Mouse (Mus musculus) large intestine, adult 2 months (tissue): ENCODE measurements around the gene Cox19. TPM values are rescaled to one million over a fixed set of nuclear protein-coding genes. Genes with fewer than 3 reads are reported as not detected.
"Not testable (repeated sequence)": the region's sequence is repeated elsewhere in the genome, so short reads cannot be mapped to it uniquely, and the experiment has no call there.

Experiments used
- DNase-seq: peaks from one replicate; pipeline ENCODE4 v3.0.0-alpha.2; 2012; ENCODE audit warnings: low read depth, low spot score
- WGBS: fragments of 180-500 bp; shearing (Covaris S2); methylation state at CpG from one replicate; pipeline ENCODE4 v1.1.7; 2018; 5-methylcytosine and 5-hydroxymethylcytosine counted together
- polyA plus RNA-seq: library from polyadenylated mRNA; depleted of rRNA; stranded (reverse); fragments of >200 nt; gene quantifications from 2 replicates; pipeline ENCODE4 v1.2.3, GENCODE M21; 2012; rRNA removed

The Cox19 gene
- polyA plus RNA-seq: 98.4 and 111 TPM in 2 replicates

- 17% methylated on average over 5 of the region's 5 CpGs for WGBS
- no peak for DNase-seq
Measured at GRCm38 (mm10) chr5:139351134-139351533, at the start of gene Cox19. Cox19 (minus strand) TSS chr5:139351418.

GRCm38 (mm10) chr5:139399991-139400390 is 48.8 kb upstream of the Cox19 start:
- WGBS: 88% methylated on average over 14 of the region's 14 CpGs
- no peak for DNase-seq

GRCm38 (mm10) chr5:139398786-139399185 is 47.6 kb upstream of the Cox19 start:
- DNase-seq: no peak
- 64% methylated on average over 5 of the region's 5 CpGs for WGBS

DNA sequence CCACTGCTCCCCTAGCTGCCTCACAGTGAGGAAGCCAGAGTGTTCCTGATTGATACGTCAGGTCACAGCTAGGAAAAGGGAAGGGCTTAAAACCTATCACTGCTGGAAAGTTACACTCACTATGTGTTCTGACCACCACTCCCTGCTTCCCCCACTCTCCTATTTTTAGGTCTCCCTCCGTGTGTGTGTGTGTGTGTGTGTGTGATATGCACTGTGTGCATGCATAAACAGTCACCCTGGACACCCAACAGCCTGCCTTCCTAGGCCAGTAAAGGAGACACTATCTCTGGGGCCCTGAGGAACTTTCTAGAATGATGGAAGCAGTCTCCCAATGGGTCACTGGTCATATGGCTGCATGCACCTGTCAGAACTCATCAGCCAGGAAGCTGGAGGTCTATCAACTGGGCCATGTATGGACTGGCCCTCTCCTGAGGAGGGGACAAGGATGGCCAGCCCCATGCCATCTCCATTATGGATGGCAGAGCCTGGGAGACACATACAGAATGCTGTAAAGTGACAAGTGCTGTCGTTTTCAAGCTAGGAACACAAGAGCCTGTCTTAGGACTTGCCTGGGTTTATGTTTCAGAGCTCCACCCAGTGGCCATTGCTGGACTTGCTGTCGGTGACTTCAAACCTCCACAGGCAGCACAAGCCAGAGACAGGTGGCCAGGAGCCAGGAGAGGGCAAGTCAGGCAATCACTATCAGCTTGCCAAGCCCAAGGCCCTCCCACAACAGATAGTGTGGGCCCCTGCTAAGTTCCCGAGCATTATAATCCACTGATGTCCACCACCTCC is 46.9 kb upstream of the Cox19 start:
- DNase-seq: peak; percentile 89
- 34% methylated on average over 5 of the region's 5 CpGs for WGBS

DNA sequence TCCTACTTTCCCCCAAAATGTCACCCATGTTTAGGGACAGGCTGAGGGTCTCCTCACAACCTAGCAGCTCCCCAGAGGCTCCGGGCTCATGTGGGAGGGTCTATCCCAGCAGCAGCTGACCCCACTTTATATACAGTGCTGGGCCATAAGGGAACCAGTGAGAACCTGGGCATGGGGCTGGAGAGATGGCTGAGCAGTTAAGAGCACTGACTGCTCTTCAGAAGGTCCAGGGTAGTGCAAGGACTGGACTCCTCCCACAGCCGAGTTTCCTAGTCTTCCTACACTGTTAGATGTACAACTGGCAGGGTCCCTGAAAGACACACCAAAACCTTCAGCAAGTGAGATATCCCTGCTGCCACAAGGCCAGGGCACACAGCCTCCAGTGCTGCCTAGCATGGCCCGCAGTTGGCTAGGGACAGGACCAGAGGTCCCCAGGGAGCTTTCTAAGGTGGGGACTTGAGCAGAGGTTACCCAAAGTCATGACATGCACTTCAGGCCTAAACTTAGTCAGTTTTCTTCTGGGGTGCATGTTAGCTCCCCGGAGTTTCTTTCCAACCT is 46.2 kb upstream of the Cox19 start:
- DNase-seq: no peak
- WGBS: 85% methylated on average over 4 of the region's 4 CpGs

- DNase-seq: no peak
- 85% methylated on average over 4 of the region's 4 CpGs for WGBS
Measured at GRCm38 (mm10) chr5:139395528-139395927, 44.3 kb upstream of the Cox19 start.

DNA sequence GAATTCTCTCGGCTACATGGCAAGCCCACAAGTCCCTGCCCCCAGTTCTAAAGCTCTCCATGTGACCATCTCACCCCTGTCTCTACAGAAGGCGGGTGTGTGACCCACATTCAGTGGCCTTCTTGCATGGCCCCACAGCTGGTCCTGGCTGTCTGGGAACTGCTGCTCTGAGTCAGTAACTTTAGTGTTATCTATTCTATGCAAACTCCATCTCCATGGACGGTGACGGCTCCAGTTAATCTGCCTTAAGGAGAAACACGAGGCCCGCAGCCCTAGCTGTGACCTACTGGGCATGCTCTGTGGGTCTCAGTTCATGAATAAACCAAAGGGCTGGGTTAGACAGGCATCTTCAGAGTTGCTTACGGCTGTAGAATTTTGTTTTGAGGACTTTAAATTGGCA is 43.2 kb upstream of the Cox19 start:
- no peak for DNase-seq
- 82% methylated on average over 7 of the region's 7 CpGs for WGBS

GRCm38 (mm10) chr5:139393197-139393588 is 42.0 kb upstream of the Cox19 start:
- WGBS: 92% methylated on average over 16 of the region's 16 CpGs
- DNase-seq: no peak

GRCm38 (mm10) chr5:139392219-139393196 is 41.3 kb upstream of the Cox19 start:
- no peak for DNase-seq
- WGBS: 92% methylated on average over 37 of the region's 37 CpGs

DNA sequence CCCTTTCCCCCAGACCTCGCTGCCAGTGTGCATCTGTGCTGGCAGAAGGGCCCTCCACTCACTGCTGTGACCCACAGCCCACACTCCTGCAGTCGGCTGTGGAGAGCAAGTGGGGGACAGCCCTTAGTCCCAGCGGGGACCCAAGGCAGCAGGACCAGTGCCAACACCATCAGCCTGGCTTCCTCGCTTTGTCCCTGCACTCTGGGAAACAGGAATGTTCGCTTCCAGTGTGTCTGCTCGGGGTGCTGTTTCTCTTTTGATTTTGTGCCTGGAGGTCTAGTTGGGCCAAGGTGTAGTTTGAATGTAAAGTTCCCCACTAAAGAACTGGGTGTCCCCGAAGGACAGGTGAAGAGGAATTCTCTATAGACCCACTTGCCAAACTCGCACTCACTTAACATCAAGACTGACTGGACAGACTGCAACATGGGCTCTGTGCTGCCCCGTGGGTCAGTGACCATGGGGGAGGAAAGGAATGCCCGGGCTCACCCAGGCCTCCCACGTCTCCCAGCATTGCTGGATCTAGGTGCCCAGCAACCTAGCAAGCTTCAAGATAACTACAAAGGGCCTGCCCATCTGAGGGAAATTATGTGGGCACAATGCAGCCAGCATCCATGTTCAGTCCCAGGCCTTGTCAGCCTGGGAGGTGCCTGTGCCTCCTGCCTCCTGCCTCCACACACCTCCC is 40.2 kb upstream of the Cox19 start:
- WGBS: 85% methylated on average over 11 of the region's 11 CpGs
- no peak for DNase-seq

- 86% methylated on average over 5 of the region's 5 CpGs for WGBS
- not testable (repeated sequence) for DNase-seq
Measured at GRCm38 (mm10) chr5:139390324-139391119, 39.3 kb upstream of the Cox19 start.

GRCm38 (mm10) chr5:139389676-139390061 is 38.5 kb upstream of the Cox19 start:
- 5% methylated on average over 6 of the region's 6 CpGs for WGBS
- no peak for DNase-seq

GRCm38 (mm10) chr5:139388694-139389675 is 37.8 kb upstream of the Cox19 start:
- 73% methylated on average over 17 of the region's 17 CpGs for WGBS

DNA sequence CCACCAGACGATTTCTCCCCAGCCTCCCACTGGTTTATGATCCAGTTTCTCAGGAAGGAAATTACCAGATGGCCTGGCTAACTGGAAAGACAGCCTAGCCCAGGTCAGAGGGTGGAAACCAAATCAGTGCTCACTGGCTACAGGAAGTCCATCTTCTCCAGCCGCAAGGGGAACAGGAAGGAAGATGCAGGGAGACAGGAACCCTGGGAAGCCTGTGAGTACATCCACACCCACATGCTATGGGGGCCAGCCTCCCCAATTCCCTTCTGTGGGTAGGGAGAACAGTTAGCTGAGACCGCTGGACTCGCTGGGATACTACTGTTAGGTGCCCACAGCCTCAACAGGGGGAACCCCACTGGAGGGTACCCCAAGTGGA is 37.0 kb upstream of the Cox19 start:
- DNase-seq: no peak
- 59% methylated on average over 4 of the region's 4 CpGs for WGBS

More at GRCm38 (mm10) chr5:139388694-139389675, 37.8 kb upstream of the Cox19 start:
- no peak for DNase-seq

GRCm38 (mm10) chr5:139387329-139388194 is 36.3 kb upstream of the Cox19 start:
- DNase-seq: no peak
- 84% methylated on average over 10 of the region's 10 CpGs for WGBS

DNA sequence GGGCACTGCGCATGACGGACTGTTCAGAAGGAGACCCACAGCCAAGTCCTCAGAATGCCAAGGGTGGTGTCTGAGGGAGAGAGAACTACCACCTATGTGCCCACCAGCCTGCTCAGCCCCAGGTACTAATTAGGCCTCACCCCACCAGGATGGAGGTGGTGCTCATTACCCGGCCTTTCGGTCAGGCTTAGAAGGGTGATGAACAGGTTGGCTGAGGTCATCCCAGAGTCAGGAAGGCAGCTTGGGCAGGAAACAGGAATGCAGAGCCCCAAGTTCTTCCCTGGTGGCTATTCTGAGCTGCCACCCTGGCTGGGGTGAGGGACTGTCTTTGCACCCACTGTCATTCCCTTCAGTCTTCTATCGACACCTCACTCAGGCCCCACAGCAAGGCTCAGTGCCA is 34.8 kb upstream of the Cox19 start:
- WGBS: 98% methylated on average over 5 of the region's 5 CpGs
- DNase-seq: no peak

GRCm38 (mm10) chr5:139384531-139384930 is 33.3 kb upstream of the Cox19 start:
- no peak for DNase-seq
- WGBS: 31% methylated on average over 10 of the region's 10 CpGs
